Mouse (Mus musculus) heart, embryonic 13.5 days (tissue): ENCODE results near the gene Hs3st2. TPM values are rescaled to one million over a fixed set of nuclear protein-coding genes. Genes with fewer than 3 reads are reported as not detected.

Experiments
- ATAC-seq: fragments of 200-750 bp; cut with Nextera tagmentation; 2 replicates; pipeline ENCODE4 v1.8.0; 2017; ENCODE audit warnings: moderate TSS enrichment; ENCODE audit not compliant: insufficient number of reproducible peaks, low FRiP score, low TSS enrichment; ENCODE audit errors: extremely low read depth
- H3K27ac ChIP-seq: fragments of 300-500 bp; sonication (generic); replicated peaks from 2 replicates; pipeline ENCODE4 v1.5.1; 2015; ENCODE audit warnings: moderate library complexity, mild to moderate bottlenecking, inconsistent platforms
- H3K27me3 ChIP-seq: fragments of 300-500 bp; sonication (generic); replicated peaks from 2 replicates; pipeline ENCODE4 v1.6.1; 2015; ENCODE audit warnings: mild to moderate bottlenecking, inconsistent platforms
- H3K36me3 ChIP-seq: fragments of 300-500 bp; sonication (generic); 2 replicates; pipeline ENCODE4 v1.6.1; 2015; ENCODE audit warnings: mild to moderate bottlenecking, inconsistent platforms
- H3K4me1 ChIP-seq: fragments of 300-500 bp; sonication (generic); 2 replicates; pipeline ENCODE4 v1.6.1; 2015; ENCODE audit warnings: inconsistent platforms
- H3K4me2 ChIP-seq: fragments of 300-500 bp; sonication (generic); 2 replicates; pipeline ENCODE4 v1.6.1; 2015; ENCODE audit warnings: inconsistent platforms, mild to moderate bottlenecking, moderate library complexity
- H3K4me3 ChIP-seq: fragments of 300-500 bp; sonication (generic); 2 replicates; pipeline ENCODE4 v1.5.1; 2015; ENCODE audit warnings: moderate library complexity, mild to moderate bottlenecking, inconsistent platforms
- H3K9ac ChIP-seq: fragments of 300-500 bp; sonication (generic); 2 replicates; pipeline ENCODE4 v1.6.1; 2015; ENCODE audit warnings: inconsistent platforms, mild to moderate bottlenecking, moderate library complexity
- H3K9me3 ChIP-seq: fragments of 300-500 bp; sonication (generic); 2 replicates; pipeline ENCODE4 v1.6.1; 2016; ENCODE audit warnings: inconsistent platforms
- WGBS: fragments of 180-500 bp; shearing (Covaris S2); methylation state at CpG from one replicate; pipeline ENCODE4 v1.1.7; 2015; ENCODE audit warnings: mixed read lengths; 5-methylcytosine and 5-hydroxymethylcytosine counted together
- polyA plus RNA-seq: library from polyadenylated mRNA; unstranded; fragments of >200 nt; fragmentation: Nextera tagmentation; extraction: Ambion mirVana; gene quantifications from 2 replicates; pipeline ENCODE4 v1.2.1, GENCODE M21; 2015

Hs3st2 gene
- polyA plus RNA-seq, 1 experiment from 2014 or later: 0.39 TPM

DNA sequence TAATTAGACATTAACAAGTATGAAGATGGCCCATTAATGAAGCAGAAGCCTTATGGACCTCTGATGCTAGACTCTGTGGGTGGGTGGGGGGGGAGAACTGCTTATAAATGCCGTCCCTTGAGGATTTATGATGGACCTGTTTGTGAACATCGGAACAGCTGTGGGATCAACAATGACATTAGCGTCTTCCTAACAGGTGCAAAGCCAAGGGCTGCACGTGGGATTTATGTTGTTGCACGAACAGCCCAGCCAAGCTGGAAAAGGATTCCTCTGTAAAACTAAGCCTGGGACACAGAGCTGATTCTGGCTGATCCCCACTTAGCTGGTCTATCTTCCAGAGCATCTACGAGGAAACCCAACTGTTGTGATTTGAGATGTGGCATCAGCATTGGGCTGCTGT, 69.0 kb downstream of the Hs3st2 start:
- H3K4me1 ChIP-seq: no peaks in the 10 kb centered on the region
- WGBS: 77% methylated on average over 6 of the region's 6 CpGs

DNA sequence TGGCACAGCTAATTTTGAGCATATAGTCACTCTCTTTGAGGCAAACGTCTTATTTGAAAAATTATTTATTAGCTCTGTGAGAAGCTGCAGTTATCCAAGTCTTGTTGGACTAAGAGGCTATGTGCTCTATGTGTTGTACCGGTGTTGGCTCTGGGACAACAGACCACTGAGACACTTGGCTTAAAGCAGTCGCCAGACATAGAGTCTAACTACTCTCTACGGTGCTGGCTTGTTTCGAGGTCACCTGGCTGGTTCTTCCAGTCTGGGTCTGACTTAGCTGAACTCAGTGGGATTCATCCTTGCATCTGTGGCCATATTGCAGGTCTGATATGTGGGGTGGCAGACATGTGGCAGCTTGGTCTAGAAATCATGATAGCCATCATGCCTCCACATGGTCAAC, 72.8 kb downstream of the Hs3st2 start:
- Histone ChIP-seq H3K4me2 (no peak overlapping the region), H3K4me3 (no peak overlapping the region), H3K9ac (no peak overlapping the region), H3K36me3 (no peaks in the 10 kb centered on the region), H3K27ac (no peak overlapping the region), H3K27me3 (no peaks in the 10 kb centered on the region), H3K9me3 (no peaks in the 10 kb centered on the region), H3K4me1 (peaks cover 5% of the 10 kb centered on the region; the same call in 1 of the 2 replicates)
- WGBS: 84% methylated on average over 5 of the region's 5 CpGs
- no peak for ATAC-seq

More for the DNA sequence above, 69.0 kb downstream of the Hs3st2 start:
- ATAC-seq: no peak
- Histone ChIP-seq H3K27ac (no peak overlapping the region), H3K27me3 (no peaks in the 10 kb centered on the region), H3K4me3 (no peak overlapping the region), H3K36me3 (no peaks in the 10 kb centered on the region), H3K9me3 (0 out of 2 replicates have a peak, but pooled peaks cover 5% of the 10 kb centered on the region), H3K9ac (no peak overlapping the region), H3K4me2 (no peak overlapping the region)

DNA sequence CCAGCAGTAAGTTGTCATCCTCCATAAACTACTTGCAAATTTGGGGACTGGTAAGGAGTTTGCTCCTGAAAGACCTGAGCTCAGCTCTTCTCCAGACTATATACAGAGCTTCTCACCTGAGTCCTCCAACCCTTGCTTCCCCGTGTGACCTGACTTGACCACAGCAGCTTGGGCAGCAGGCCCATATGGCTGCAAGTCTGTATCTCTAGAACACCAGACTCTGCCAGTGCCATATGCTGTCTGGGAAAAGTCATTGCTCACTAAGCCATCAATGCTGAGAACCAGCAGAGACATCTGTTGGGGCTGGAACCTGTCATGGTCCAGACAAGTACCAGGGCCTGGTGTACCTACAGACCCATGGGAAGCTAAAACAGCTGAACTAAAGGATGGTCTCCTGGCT, 73.5 kb downstream of the Hs3st2 start:
- Histone ChIP-seq H3K9me3 (no peaks in the 10 kb centered on the region), H3K27ac (no peak overlapping the region), H3K9ac (no peak overlapping the region), H3K4me3 (no peak overlapping the region), H3K4me1 (peaks cover 5% of the 10 kb centered on the region; the same call in 1 of the 2 replicates), H3K27me3 (no peaks in the 10 kb centered on the region), H3K4me2 (no peak overlapping the region), H3K36me3 (no peaks in the 10 kb centered on the region)
- 70% methylated on average over 1 of the region's 1 CpGs for WGBS
- ATAC-seq: no peak

DNA sequence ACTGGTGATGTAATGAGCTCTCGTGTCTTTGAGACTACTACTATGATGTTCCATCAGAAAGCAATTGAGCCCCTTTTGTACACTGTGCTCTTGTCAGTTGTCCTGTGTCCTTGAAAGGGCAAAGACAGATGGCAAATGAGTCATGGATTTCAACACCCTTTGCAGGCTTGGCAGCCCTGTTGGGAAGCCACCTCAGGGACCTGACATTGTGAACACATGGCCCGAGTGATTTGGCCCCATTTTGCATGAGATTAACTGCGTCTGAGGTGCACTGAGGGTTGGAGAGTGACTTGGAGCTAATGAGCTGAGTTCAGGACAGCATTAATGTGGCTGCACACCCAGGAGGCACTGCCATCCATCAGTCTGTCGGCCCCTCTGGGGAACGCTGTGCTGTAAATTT, 74.7 kb downstream of the Hs3st2 start:
- H3K27me3 ChIP-seq: no peaks in the 10 kb centered on the region
- no peak overlapping the region for H3K4me2 ChIP-seq
- no peak for ATAC-seq
- 39% methylated on average over 5 of the region's 5 CpGs for WGBS
- H3K27ac ChIP-seq: no peak overlapping the region
- peaks cover 5% of the 10 kb centered on the region; the same call in 1 of the 2 replicates for H3K4me1 ChIP-seq
- H3K9me3 ChIP-seq: no peaks in the 10 kb centered on the region
- H3K9ac ChIP-seq: no peak overlapping the region
- no peak overlapping the region for H3K4me3 ChIP-seq
- no peaks in the 10 kb centered on the region for H3K36me3 ChIP-seq

DNA sequence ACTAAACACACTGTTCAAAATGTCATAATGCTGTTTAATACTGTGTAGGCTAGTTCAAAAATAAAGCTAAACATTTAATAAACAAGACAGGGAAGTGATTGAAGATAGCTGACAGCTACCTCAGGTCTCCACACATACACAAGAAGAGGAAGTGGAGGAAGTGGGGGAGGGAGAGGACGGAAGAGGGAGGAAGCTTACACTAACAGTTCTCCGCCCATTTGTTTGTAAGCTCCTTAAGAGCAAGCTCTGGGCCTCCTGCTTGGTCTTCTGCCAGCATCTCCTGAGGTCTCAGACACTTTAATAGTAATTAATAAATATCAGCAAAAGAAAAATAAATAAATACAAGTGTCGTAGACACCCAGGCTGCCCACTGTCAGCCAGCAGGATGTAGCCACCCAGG, 77.8 kb downstream of the Hs3st2 start:
- 47% methylated on average over 3 of the region's 3 CpGs for WGBS

DNA sequence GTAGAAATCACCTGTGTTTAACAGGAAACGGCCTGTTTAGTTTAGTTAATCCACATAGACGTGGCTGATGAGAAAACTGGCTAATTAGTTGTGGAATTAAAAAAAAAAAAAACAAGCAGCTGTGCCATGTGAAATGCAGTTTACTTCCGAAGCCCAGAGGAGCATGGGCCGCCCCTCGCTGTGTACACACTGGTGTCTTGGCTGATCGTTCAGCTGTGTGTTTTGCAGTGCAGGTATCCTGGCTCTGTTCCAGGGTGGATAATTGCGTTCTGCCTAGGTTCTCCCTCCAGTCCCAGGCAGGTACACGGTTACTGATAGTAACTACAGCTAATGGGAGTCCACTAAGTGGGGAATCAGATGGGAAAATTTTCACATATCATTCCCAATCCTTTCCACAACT, 86.6 kb downstream of the Hs3st2 start:
- no peak for ATAC-seq
- Histone ChIP-seq H3K27me3 (no peaks in the 10 kb centered on the region), H3K4me2 (no peak overlapping the region), H3K9me3 (no peaks in the 10 kb centered on the region), H3K9ac (no peak overlapping the region), H3K27ac (no peak overlapping the region), H3K4me1 (no peaks in the 10 kb centered on the region), H3K4me3 (no peak overlapping the region), H3K36me3 (no peaks in the 10 kb centered on the region)
- WGBS: 67% methylated on average over 8 of the region's 8 CpGs

More for the DNA sequence above, 77.8 kb downstream of the Hs3st2 start:
- H3K4me1 ChIP-seq: peaks cover 5% of the 10 kb centered on the region; the same call in 1 of the 2 replicates
- ATAC-seq: no peak
- no peaks in the 10 kb centered on the region for H3K9me3 ChIP-seq
- no peak overlapping the region for H3K9ac ChIP-seq
- H3K27ac ChIP-seq: no peak overlapping the region
- no peaks in the 10 kb centered on the region for H3K27me3 ChIP-seq
- H3K4me2 ChIP-seq: no peak overlapping the region
- no peaks in the 10 kb centered on the region for H3K36me3 ChIP-seq
- H3K4me3 ChIP-seq: no peak overlapping the region

DNA sequence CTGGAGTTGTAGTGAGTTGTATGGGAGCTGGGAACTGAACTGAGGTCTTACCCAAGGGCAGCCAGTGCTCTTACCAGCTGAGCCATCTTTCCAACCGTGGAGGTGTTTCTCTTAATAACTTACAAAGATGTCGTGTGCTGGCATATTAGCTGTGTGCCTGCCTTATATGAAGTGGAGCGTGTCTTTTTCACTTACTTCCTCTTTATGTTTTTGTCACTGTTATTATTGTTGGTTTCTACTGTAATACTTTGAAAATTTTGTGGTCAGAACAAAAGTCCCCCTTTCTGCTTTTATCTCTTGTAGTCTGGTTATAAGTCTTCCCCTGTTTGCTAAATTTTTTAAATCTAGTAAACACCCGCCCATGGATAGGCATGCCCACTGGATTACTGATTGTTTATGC, 88.4 kb downstream of the Hs3st2 start:
- Histone ChIP-seq H3K36me3 (no peaks in the 10 kb centered on the region), H3K4me3 (no peak overlapping the region), H3K9ac (no peak overlapping the region), H3K27me3 (no peaks in the 10 kb centered on the region), H3K4me2 (no peak overlapping the region), H3K27ac (no peak overlapping the region), H3K4me1 (no peaks in the 10 kb centered on the region), H3K9me3 (no peaks in the 10 kb centered on the region)
- no peak for ATAC-seq
- 73% methylated on average over 4 of the region's 4 CpGs for WGBS

DNA sequence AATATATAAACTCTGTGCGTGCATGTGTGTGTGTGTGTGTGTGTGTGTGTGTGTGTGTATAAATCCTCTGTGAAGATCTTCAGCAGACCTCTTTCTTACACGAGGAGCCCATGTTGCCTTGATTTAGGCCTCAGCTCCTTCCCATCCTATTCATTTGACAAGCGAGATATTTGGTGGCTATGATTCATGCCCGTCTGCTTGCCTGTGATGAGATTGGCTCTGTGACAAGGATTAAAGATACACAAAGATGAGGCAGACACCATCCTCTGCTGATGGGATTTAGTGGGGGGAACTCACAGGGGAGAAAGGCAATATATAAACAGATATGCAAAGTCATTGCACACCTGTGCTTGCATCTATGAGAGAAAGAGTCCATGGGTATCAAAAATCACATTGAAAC, 92.9 kb downstream of the Hs3st2 start:
- H3K27me3 ChIP-seq: no peaks in the 10 kb centered on the region
- no peaks in the 10 kb centered on the region for H3K9me3 ChIP-seq
- no peak overlapping the region for H3K4me3 ChIP-seq
- H3K27ac ChIP-seq: no peak overlapping the region
- H3K9ac ChIP-seq: no peak overlapping the region
- 67% methylated on average over 4 of the region's 4 CpGs for WGBS
- H3K4me2 ChIP-seq: no peak overlapping the region
- no peaks in the 10 kb centered on the region for H3K36me3 ChIP-seq
- no peak for ATAC-seq
- no peaks in the 10 kb centered on the region for H3K4me1 ChIP-seq

DNA sequence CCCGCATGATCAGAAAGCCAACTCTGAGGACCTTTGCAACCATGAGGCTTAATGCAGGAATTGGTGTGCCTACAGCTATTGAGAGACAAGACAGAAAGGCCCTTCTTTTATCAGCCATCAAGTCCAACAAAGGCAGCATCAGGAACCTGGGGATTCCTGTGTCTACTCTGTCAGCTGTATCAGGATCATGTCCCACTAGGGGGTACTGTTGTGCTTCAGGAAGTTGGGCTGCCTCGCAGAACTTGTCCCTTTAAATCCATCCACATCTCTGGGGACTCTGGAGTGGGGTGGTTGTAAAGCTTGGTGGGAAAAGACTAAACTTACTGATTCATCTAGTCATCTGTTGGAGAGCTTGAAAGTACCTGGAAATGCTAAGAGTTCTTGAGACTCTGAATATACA, 93.6 kb downstream of the Hs3st2 start:
- no peak overlapping the region for H3K4me2 ChIP-seq
- H3K9me3 ChIP-seq: no peaks in the 10 kb centered on the region
- WGBS: 60% methylated on average over 2 of the region's 2 CpGs
- H3K27me3 ChIP-seq: no peaks in the 10 kb centered on the region
- ATAC-seq: no peak
- no peak overlapping the region for H3K27ac ChIP-seq
- no peak overlapping the region for H3K9ac ChIP-seq
- H3K36me3 ChIP-seq: no peaks in the 10 kb centered on the region
- no peak overlapping the region for H3K4me3 ChIP-seq
- H3K4me1 ChIP-seq: no peaks in the 10 kb centered on the region

DNA sequence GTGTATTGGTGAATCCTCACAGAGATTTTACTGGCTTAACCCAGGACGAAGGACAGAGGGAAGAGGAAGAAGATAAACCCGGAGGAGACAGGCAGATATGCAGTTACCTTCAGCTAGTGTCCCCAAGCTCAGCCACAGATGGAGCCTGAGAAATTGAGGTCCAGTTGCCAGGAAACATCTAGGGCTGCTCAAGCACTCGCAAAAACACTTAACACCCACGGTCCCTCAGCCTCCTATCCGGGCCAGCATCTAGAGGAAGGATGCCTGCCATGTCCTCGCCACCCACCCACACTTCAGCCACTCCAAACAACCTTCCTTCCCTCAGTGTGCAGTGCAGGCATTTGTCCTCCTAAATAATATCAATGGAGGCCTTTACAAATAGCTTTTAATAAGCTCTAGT, 95.6 kb downstream of the Hs3st2 start:
- Histone ChIP-seq H3K9ac (no peak overlapping the region), H3K27ac (no peak overlapping the region), H3K4me1 (no peaks in the 10 kb centered on the region), H3K9me3 (no peaks in the 10 kb centered on the region), H3K4me3 (no peak overlapping the region), H3K36me3 (no peaks in the 10 kb centered on the region), H3K27me3 (no peaks in the 10 kb centered on the region), H3K4me2 (no peak overlapping the region)
- WGBS: 46% methylated on average over 6 of the region's 6 CpGs
- ATAC-seq: no peak

DNA sequence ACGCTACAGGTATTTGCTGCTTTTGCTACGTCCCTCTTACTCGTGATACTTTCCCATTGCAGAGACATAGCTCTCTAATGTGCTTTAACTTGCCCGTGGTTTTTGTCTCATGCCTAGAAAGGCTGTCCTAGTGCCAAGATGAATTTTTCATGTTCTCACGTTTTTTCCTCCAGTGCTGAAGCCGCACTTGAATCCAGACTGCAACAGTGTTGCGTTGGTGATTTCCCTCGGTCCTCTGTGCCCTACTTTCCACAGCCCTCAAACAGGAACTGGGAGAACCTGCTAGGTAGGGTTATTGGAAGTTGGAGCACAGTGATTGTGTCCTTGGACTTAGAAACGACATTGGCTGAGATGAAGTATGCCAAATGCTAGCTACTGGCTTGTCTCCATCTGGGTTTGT, 97.7 kb downstream of the Hs3st2 start:
- ATAC-seq: no peak
- H3K27me3 ChIP-seq: no peaks in the 10 kb centered on the region
- no peak overlapping the region for H3K4me2 ChIP-seq
- H3K27ac ChIP-seq: no peak overlapping the region
- no peaks in the 10 kb centered on the region for H3K9me3 ChIP-seq
- no peak overlapping the region for H3K9ac ChIP-seq
- 72% methylated on average over 9 of the region's 9 CpGs for WGBS
- no peak overlapping the region for H3K4me3 ChIP-seq
- H3K4me1 ChIP-seq: no peaks in the 10 kb centered on the region
- H3K36me3 ChIP-seq: no peaks in the 10 kb centered on the region

DNA sequence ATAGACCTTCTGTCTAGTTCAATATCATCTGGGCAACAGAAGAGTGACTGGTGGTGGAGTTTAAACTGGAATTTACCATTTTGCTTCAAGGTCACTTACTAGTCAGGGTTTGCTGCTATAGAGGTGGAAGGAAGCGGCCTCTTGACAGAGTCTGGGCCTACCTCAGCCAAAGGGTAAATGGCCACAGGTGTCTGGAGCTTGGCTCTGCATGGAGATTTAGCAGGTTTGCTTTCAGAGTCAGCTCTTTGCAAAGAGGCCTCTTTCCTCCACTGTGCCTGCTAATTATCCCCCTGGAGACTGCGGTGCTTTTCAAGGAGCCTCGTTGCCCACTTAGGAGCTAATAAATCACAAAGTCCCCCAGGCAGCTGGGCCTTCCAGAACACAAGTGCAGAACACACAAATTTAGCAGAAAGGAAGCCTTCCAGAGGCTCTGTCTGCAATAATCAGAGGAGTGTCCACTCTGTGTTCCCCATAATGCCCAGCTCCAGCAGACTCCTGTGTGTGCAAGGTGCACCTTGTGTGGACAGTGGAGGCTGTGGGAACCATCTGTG, 99.9 kb downstream of the Hs3st2 start:
- H3K4me2 ChIP-seq: no peak overlapping the region
- H3K4me1 ChIP-seq: no peaks in the 10 kb centered on the region
- no peaks in the 10 kb centered on the region for H3K36me3 ChIP-seq
- H3K27me3 ChIP-seq: no peaks in the 10 kb centered on the region
- no peak overlapping the region for H3K9ac ChIP-seq
- 68% methylated on average over 3 of the region's 3 CpGs for WGBS
- H3K9me3 ChIP-seq: no peaks in the 10 kb centered on the region
- no peak overlapping the region for H3K27ac ChIP-seq
- ATAC-seq: no peak
- no peak overlapping the region for H3K4me3 ChIP-seq
